Mouse (Mus musculus) cerebellum, adult 8-10 months (tissue): ENCODE data around the gene Rpl35a.
"Not testable (repeated sequence)": the region's sequence is repeated elsewhere in the genome, so short reads cannot be mapped to it uniquely, and the experiment has no call there.

ENCODE experiments used
- DNase-seq: peaks from one replicate; pipeline ENCODE4 v3.0.0; 2022

The Rpl35a gene

DNA sequence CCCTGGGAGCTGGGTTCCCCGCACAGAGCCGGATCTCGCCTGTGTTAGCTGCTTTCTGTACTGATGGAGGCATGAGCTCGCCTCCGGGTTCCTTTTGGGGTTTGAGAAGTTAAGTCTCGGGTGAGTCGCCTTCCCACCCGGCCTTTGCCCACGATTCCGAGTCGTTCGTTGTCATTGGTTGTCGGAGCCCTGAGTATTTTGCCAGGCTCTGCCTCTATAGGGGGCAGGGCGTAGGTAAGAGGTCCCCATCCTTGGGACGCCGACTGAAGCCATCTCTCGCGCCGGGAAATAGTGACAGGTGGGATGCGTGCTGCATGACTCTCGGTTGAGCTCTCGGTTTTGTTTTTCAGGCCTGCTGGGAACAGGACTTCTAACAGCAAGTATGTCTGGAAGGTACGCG is 533 bp downstream of the Rpl35a start:
- DNase-seq = no peak

DNA sequence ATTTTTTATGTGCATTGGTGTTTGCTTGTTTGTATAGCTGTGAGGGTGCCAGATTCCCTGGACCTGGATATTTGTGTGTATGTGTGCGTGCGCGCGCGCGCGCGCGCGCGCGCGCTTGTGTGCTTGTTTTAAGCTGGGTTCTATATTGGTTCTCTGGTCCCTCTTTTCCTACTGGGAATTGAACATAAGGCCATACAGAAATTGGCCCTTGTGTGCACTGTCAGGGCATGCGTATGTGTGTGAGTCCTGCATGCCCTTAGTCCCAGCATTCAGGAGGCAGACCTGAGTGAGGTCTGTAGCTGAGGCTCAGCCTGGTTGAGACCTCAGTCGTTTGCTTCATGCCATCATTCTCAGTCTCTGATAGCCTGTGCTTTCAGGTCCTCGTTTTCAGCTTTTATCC is 1.8 kb downstream of the Rpl35a start:
- DNase-seq = no peak

DNA sequence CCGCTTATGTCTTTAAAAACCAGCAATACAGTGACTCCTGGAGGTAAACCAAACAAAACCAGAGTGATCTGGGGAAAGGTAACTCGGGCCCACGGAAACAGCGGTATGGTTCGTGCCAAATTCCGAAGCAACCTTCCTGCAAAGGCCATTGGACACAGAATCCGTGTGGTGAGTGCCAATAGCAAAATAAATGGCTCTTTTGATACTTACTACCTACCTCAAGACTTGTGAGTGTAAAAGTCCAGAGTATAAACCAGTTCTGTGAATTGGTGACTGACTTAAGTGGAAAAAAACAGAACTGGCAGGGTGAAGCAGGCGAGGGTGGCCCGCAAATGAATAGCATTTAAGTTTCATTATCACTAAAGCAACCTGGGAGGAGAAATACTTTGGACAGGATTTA is 2.4 kb downstream of the Rpl35a start:
- DNase-seq = not testable (repeated sequence)

DNA sequence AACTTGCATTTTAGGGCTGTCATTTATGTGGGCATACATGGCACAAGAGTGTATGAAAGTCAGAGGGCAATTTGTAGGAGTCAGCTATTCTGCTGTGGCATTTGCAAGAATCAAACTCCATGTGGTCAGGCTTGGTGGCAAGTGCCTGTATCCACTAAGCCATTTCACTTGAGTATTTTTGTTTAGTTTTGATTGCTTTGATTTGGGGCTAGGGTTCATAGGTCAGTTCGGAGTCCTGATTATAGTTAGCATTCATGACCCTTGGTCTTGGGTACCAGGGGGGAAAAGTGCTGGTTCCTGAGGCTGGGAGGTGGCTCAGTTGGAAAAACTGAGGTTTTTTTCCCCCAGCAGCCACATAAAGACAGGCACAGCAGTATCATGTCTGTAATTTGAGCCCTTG is 3.2 kb downstream of the Rpl35a start:
- no peak for DNase-seq

DNA sequence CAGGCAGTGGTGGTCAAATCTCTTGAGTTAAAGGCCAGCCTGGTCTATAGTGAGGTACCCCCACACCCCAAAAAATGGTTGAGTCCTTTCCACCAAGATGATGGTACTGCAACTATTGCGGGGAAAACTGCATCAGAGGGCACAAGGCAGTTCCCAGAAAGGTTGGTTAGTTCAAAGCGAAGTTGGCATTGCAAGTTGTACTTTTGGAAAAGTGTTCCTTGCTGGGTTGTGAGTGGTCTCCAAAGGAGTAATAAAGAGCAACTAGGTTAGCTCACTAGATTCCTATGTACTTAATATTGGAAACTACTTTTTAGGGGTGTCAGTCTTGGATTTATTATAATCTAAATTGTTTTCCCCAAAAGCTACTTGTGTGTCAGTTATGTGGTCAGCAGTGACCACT is 4.7 kb downstream of the Rpl35a start:
- no peak for DNase-seq

DNA sequence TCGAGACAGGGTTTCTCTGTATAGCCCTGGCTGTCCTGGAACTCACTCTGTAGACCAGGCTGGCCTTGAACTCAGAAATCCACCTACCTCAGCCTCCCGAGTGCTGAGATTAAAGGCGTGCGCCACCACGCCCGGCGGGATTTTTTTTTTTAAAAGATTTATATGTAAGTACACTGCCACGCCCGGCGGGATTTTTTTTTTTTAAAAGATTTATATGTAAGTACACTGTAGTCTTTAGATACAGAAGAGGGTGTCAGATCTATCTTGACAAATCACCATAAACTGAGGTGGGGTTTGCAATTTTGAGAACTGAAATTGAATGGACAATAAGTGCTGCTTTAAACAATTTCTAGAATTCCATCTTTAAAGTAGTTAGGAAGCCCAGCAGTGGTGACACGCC is 5.1 kb downstream of the Rpl35a start:
- DNase-seq = no peak

DNA sequence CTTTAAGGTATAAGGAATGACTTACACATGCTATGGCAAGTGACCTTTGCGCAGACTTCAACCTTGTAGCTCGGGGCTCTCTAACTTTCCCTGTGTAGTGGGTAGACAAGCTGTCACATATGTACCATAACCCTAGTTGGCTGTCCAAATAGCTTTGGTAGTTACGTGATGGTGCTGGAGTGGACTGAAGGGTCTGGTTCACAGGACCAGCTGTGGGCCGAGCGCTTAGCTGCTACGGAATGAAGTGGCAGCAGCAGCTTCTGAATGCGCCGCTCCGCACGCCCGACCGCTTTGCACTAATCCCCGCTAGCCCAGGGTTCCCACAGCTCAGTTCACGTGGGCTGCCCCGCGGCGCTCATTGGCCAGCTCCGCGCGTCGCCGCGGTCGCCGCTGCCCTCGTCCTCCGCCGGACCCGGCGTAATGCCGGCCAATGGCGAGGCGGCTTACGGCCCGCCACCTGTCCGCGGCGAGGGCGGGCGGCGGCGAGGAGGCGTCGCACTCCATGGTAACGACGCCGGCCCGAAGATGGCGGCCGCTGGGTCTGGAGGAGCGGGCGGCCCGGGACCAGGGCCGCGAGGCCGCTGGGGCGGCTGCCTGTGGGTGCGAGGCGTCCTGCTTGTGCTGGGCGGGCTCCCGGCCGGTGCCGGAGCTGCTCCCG is 5.9 kb downstream of the Rpl35a start, which contains the start of gene Lmln:
Gene Lmln, plus strand, starts transcription at position 498 of the 658 bp plus-strand sequence.
- peak; percentile 87 for DNase-seq

DNA sequence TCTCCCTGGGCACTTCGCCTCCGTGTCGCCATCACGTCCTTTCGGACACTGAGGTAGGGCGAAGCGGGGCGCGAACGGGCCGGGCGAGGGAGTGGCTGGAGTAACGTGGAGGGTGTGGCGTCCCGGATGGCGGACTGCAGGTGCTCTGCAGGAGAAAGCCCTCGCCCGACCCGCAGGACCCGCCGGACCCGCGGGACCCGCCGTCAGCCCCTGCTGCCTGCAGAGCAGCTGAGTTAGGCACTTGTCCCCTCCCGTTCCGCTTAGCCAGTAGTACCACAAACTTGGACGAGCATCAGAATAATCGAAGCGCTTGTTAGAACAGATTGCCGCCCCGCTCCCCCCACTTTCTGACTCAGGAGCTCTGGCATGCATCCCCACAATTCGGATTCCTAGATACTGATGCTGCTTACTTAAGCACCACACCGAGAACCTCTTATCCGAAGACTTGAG is 6.5 kb downstream of the Rpl35a start:
- no peak for DNase-seq

DNA sequence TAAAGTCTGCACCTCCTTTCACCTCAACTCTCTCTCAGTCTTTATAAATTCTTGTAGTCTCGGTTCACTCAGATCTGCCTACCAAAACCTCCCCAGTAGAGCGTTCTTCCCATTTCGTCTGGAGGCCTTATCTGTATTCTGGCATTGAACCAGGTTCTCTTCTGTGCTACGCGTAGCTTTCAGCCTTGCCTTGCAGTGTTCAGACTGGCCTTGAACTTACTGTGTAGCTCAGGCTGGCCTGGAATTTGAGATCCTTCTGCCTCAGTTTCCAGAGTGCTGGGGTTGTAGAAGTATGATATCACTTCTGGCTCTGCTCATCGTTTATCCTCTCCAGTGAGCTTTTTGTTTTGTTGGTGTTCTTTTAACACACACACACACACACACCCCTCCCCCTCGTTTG is 7.0 kb downstream of the Rpl35a start:
- no peak for DNase-seq

DNA sequence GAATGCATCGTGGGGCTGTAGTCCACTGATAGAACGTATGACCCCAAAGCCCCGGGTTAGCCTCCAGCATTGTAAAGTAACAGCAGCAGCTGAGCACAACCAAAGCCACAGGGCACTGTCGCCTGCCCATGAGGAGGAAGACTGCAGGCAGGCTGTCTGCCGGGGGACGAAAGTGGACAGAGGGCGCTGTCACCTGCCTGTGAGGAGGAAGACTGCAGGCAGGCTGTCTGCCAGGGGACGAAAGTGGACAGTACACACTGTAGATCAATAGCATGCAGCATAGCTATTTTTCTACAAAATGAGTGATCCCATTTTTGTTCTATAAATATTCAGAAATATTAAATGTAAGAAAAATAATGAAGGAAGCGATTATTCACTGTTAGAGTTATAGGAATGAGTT is 8.4 kb downstream of the Rpl35a start:
- no peak for DNase-seq

DNA sequence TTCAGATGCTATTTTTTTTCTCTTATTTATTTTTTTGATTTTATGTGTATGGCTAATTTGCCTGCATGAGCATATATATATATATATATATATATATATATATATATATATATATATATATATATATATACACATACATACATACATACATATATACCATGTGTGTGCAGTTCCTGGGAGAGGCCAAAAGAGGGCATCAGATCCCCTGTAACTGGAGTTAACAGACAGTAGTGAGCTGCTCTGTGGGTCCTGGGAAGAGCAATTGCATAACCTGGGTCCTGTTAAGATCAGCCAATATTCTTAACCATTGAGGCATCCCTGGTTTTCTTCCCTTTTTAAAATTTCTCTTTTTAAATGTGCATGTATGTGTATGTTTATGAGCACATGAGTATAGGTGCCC is 14.7 kb downstream of the Rpl35a start:
- no peak for DNase-seq

DNA sequence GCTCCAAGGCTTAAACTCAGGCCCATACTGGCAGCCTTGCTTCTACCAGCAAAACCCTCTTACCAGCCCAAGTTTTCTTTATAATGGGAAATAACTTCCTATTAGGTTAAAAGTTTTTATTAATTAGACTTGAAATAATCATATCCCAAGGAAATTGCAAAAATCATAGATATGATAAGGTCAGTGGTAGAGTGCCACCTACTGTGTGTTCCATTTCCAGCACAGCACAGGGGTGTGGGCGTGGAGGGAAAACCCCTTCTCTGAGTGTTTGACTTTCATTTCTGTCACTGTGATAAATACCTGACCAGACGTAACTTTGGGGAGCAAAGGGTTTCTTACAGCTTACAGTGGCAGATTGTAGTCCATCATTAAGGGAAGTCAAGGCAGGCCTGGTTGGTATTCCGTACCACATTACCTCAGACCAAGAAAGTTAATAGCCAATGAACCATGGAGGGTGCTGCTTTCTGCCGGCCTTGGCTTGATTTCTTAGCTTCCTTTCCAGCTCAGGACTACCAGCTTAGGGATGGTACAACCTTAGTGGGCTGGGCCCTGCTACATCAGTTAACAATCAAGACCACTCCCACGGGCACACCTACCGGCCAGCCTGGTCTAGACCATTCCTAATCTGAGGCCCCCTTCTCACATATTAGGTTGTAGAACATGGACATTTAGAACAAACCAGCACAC is 16.8 kb downstream of the Rpl35a start:
- no peak for DNase-seq

DNA sequence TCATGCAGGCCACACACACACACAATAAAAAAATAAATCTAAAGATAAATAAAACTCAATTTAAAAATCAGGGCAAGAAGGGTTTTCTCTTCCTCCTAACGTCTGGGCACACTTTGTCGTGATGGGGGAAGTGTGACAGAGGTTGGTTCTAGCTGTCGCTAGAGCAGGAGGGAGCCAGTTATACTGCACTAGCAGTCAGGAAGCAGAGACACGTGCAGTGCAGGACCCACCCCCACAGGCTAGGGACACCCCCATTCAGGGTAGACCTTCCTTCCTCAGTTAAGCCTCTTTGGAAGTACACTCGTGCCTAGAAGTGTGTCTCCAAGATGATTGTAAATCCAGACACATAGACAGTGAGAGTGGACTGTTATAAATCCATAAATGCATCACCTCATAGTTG is 18.7 kb downstream of the Rpl35a start:
- DNase-seq = no peak

DNA sequence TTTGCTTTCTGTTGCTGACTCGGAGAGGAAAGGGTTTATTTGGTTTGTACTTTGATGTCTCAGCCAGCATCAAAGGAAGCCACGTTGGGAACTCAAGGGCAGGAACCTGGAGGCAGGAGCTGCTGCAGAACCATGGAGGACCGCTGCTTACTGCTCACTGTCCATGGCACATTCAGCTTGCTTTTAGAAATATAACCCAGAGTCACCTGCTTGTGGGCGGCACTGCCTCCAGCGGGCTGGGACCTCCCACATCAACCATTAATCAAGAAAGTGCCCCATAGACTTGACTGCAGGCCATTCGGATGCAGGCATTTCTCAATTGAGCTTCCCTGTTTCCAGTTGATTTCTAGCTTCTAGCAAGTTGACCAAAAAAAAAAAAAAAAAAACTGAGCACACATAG is 19.8 kb downstream of the Rpl35a start:
- DNase-seq = no peak

DNA sequence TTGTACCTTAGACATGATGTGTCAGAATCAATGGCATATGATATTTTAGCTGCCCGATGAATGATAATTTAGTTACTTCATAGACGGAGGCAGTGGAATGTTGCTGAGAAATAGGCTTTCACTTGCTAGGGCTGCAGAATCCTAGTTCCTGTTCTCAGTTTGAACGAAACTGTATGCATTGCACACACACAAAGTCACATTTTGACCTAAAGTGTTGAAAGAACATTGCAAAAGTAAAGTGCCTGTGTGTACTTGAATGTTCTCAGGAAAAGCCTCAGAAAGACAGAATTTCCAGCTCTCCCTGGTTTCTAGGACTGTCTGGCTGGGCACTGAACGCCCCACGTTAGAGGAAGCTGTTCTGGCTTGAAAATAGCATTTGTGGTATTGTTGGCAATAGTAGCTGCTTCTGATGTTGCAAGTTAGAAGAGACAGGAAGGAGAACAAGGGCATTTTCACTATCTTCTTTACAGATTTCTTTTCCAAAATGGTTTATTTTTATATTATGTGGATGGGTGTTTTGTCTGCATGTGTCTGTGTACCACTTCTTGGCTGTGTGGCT is 20.9 kb downstream of the Rpl35a start:
- DNase-seq = no peak

DNA sequence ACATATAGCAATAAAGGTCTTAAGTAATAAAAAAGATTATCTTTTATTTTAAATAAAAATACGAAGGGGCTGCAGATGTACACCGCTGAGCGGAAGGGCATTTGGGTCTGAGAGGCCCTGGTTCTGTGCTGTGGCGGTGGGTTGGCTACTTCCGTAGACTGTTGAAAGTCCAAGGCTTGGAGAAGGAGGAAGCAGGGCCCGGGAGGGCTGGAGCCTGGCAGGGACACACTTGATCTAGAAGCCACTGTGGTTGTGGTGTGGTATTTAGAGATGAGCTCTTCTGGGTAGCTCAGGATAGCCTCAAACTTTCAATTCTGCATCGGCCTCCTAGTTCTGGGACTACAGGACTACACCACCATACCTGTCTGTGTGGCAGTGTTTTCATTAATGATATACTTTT is 23.8 kb downstream of the Rpl35a start:
- no peak for DNase-seq

DNA sequence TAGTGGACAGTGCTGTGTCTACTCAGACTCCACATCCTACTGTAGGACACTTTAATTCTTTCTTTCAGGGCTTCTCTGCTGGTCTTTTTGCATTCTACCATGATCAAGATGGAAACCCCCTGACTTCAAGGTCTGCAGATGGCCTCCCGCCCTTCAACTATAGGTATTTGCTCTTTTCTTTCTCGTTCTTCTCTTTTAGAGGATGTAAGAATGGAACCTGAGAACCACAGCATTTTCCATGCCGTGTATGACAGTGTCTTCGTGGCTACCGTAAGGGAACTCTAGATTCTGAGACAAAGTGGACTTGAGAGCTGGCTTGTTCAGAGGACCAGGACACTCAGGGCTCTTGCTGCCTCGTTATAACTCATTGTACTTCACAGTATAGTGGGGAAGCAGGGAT is 26.7 kb downstream of the Rpl35a start:
- no peak for DNase-seq

DNA sequence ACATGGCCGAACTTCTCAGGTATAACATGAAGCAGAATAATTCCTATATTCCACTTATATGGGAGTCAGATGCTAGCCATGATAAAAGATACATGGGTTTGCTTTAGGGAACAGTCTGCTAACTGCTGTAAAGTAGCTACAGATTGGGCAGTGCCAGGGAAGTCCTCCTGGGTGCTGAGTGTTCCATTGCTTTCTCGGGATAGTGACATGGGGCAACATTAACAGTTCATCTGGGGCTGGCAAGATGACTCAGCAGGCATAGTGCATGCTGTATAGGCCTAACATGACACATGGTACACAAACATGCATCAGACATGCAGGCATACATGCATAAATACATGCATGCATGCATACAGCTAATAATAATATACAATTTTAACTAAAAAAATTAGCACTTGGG is 27.7 kb downstream of the Rpl35a start:
- no peak for DNase-seq

DNA sequence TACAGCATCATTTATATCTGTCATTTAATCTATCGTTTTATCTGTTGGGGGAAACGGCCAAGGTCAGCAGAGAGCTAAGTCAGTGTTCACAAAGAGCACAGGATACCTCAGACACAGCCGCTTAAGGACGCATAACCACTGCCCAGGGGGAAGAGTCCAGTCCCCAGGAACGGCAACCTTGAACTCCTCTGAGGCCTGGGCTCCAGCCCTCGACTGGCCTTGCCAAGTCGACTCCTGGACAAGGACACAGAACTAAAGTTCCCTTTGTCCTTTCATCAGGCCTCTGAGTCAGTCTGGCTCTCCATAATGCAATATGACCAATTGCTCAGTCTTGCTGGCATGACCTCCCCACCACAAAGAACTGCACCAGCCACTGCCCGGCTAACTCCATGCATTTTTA is 29.4 kb downstream of the Rpl35a start:
- DNase-seq = no peak
